Mouse (Mus musculus): ENCODE data around the gene D130040H23Rik. TPM values are rescaled to one million over a fixed set of nuclear protein-coding genes. Genes with fewer than 3 reads are reported as not detected.
"Not testable (repeated sequence)": the region's sequence is repeated elsewhere in the genome, so short reads cannot be mapped to it uniquely, and the experiment has no call there.

Gene D130040H23Rik
- polyA plus RNA-seq (2012; rRNA removed) = 2.8 and 4.5 TPM in 2 replicates

GRCm38 (mm10) chr8:69270386-69271202 is at the start of gene D130040H23Rik:
TSS of gene D130040H23Rik (plus strand) at chr8:69271080.
- DNase-seq (ENCODE audit: low spot score) = peak; percentile 29

GRCm38 (mm10) chr8:69242541-69242940 is 28.3 kb upstream of the D130040H23Rik start:
- DNase-seq (ENCODE audit: low spot score) = no peak

- DNase-seq (ENCODE audit: low spot score) = no peak
Measured at GRCm38 (mm10) chr8:69268525-69268924, 2.4 kb upstream of the D130040H23Rik start.

- DNase-seq (ENCODE audit: low spot score) = no peak
Measured at GRCm38 (mm10) chr8:69271203-69271554, 299 bp downstream of the D130040H23Rik start.

- no peak for DNase-seq (ENCODE audit: low spot score)
Measured at GRCm38 (mm10) chr8:69272435-69272834, 1.6 kb downstream of the D130040H23Rik start.

GRCm38 (mm10) chr8:69324771-69325170 is 53.9 kb downstream of the D130040H23Rik start:
- no peak for DNase-seq (ENCODE audit: low spot score)

- DNase-seq (ENCODE audit: low spot score) = peak; percentile 67
Measured at GRCm38 (mm10) chr8:69328301-69329288, 57.7 kb downstream of the D130040H23Rik start.

- DNase-seq (ENCODE audit: low spot score) = not testable (repeated sequence)
Measured at GRCm38 (mm10) chr8:69329289-69329688, 58.4 kb downstream of the D130040H23Rik start.

Other genes with a start within 250 kb of the D130040H23Rik start
- 9.4 and 10.8 TPM in 2 replicates for gene Zfp930, start 62.0 kb upstream of the D130040H23Rik start, polyA plus RNA-seq (2012; rRNA removed)
- not detected in 2 replicates for gene Gm9495, start 182.5 kb downstream of the D130040H23Rik start, polyA plus RNA-seq (2012; rRNA removed)